Mouse (Mus musculus) heart, postnatal 0 days (tissue): ENCODE results near the gene Cbx1.

Experiments
- CTCF ChIP-seq: IDR thresholded peaks from 2 replicates; pipeline ENCODE4 v1.5.1; 2016; ENCODE audit warnings: antibody characterized with exemption, control low read depth, low read depth
- EP300 ChIP-seq: IDR thresholded peaks from 2 replicates; pipeline ENCODE4 v1.6.1; 2016; ENCODE audit warnings: antibody characterized with exemption, low read depth

DNA sequence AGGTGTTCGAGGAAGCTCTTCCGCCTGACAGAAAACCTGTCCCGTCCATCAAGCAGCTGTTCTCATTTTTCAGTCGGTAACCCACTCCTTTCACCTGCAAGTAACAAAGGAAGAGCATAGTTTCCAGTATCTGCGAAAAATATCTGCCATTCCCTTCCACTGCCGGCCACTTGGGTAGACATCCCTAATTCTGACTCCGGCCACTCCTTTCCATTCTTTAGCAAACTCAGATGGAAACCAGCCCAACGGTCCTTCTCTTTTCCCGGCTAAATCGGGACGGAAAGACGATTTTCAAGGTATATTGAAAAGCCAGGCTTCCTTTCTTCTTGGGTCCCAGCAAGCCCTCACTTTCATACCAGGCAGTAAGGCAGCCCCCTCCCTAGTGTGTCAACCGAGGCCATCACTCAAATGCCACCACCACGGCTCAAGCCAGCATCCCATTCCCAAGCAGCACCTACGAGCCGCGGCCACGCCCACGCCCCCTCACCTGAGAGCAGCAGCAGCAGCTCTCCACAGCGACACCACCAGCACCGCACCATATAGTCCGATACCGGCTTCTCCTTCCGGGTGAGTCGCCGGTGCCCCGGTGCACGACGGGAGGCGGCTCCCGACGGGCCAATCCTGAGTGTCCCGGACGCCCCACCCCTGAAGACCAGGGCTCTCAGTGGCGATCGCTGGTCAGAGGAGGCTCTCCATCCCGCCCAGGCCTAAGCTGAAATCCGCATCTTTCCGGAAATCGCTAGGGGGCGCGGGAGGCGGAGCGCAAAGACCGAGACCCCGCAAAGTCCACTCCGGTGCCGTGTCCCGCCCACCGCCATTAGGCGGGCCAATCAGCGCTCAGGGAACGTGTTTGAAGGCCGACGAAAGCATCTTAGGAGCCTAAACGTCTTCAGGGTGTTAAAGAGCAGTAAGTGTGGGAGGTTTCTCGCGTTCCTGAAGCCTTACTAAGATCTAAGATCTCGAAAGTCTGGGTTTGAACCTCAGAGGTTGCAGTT is 11.7 kb upstream of the Cbx1 start, which contains the start of gene Snx11:
- TF ChIP-seq CTCF (peak; percentile 77), EP300 (peak; percentile 73; the same call in 1 of the 2 replicates)
